Mouse (Mus musculus) left cerebral cortex, adult 6 months (tissue): ENCODE data around the gene 4921517D22Rik. TPM values are rescaled to one million over a fixed set of nuclear protein-coding genes. Genes with fewer than 3 reads are reported as not detected.

ENCODE experiments used
- long read RNA-seq, 2 experiments: library from polyadenylated mRNA; unstranded; transcript quantifications; one replicate each; pipeline ENCODE4 v2.0.0; 2019 to 2020
- polyA plus RNA-seq: library from polyadenylated mRNA; unstranded; fragments of <200 nt; fragmentation: Nextera tagmentation; gene quantifications from 2 replicates; pipeline ENCODE4 v1.2.3, GENCODE M21; 2021

4921517D22Rik gene
- polyA plus RNA-seq: not detected in 2 replicates
- long read RNA-seq, experiment 1: 0 reads
- long read RNA-seq, experiment 2: 0 reads

DNA sequence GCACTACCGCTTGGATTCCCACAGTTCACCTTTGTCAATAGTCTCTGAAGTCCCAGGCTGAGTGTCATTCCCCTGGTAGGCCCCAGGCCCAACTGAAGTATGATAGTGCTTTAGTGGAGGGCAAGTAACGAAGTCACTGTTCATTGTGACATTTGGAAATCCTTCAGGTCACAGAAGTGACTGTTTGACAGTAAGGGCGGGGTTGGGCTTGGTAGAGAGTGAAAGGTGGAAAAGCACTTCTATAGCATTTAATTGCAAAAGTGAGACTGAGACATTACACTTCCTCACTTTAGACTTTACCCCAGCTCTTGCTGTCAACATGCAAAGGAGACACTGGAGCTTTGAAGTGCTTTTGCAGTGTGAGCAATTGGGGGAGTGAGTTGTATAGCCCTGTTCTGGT lies at the start of gene 4921517D22Rik:
TSS of gene 4921517D22Rik (minus strand) at position 101 of the 400 bp plus-strand sequence.

DNA sequence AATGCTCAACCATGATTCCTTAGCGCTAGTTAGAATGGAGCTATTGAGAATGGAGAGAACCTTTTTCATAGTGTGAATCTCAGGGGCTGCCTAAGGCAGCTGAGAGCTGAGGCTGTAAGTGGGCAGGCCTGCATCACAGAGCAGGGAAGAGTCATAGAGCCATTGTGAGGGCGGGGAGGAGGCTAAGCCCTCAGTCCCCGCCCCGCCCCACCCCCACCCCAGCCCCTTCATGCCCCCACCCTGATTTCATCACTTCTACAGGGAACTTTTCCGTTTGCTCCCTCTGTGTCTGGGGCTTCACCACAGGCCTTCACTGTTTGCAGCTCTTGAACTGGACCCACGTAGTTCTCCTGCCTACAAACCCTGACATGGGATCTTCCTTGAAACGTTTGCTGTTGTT lies 37.7 kb upstream of the 4921517D22Rik start, which contains the start of gene Spata31d1d:
TSS of gene Spata31d1d (minus strand) at position 101 of the 400 bp plus-strand sequence.

GRCm38 (mm10) chr13:59711984-59712383 lies 18.1 kb upstream of the 4921517D22Rik start, which contains the start of gene Spata31d1b:
Gene Spata31d1b (plus strand): TSS chr13:59712284.

GRCm38 (mm10) chr13:59710230-59710629 lies 16.3 kb upstream of the 4921517D22Rik start, which contains the start of gene Spata31d1a:
Gene Spata31d1a (minus strand): TSS chr13:59710330.

DNA sequence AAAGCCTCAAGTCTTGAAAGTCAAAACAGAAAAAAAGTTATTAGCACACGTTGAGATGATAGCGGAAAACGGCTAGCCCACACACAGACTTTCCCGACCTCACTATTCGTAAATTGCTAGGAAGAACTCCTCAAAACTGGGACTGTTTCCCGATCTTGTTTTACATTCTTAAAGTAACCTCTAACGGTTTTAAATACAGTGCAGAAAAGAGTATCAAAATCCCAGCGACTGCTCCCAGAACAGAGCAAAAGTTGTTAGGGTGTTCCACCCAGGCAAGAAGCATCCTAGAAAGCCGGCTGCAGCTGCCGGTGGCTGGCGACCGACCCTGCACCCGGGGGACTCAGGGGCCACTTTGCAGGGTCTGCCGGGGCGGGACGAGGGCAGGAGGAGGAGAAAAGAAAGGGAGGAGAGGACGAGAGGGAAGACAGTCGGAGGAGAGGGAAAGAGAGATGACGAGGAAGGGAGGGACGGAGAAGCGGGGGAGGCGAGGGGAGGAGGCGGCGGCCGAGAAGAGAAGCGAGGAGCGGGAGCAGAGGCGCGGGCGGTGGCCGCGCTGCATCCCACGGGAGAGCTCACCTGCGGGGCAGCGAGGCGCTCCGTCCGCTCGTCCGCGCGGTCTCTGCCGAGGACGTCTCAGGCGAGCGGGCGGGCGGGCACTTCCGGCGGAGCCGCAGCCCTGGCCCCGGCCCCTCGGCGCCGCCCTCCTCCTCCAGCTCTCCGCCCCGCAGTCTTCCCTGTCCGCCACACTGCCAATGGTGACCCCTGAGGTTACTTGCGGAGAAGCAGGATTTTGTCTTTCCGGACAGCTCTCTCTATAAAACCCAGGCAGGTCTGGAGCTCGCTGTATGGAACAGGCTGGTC lies 18.5 kb downstream of the 4921517D22Rik start, which contains the start of gene Golm1:
TSS of gene Golm1 (minus strand) at position 661 of the 861 bp plus-strand sequence.

Other genes starting within 250 kb of the 4921517D22Rik start
- 105 and 125 TPM in 2 replicates for gene Agtpbp1, start 108.9 kb downstream of the 4921517D22Rik start, polyA plus RNA-seq
- gene Naa35, start 108.8 kb downstream of the 4921517D22Rik start, polyA plus RNA-seq: 33.7 and 43.0 TPM in 2 replicates
- gene Golm1, start 18.3 kb downstream of the 4921517D22Rik start, polyA plus RNA-seq: 11.2 and 12.9 TPM in 2 replicates
- not detected in 2 replicates for gene Spata31d1a, start 16.2 kb upstream of the 4921517D22Rik start, polyA plus RNA-seq
- not detected in 2 replicates for gene Spata31d1b, start 18.2 kb upstream of the 4921517D22Rik start, polyA plus RNA-seq
- gene Spata31d1d, start 37.6 kb upstream of the 4921517D22Rik start, polyA plus RNA-seq: not detected in 2 replicates
- gene 1700014D04Rik, start 52.6 kb upstream of the 4921517D22Rik start, polyA plus RNA-seq: 0.45 and 0.50 TPM in 2 replicates
- gene Isca1, start 75.7 kb upstream of the 4921517D22Rik start, polyA plus RNA-seq: 314 and 339 TPM in 2 replicates
- gene Gm49354, start 88.1 kb upstream of the 4921517D22Rik start, polyA plus RNA-seq: not detected in 2 replicates
- 14.7 and 18.7 TPM in 2 replicates for gene Tut7, start 129.0 kb upstream of the 4921517D22Rik start, polyA plus RNA-seq